Mouse (Mus musculus) MEL (cell line): ENCODE results near the gene Ptprr.

ENCODE experiments used
- CTCF ChIP-seq, 3 experiments: IDR thresholded peaks in 2 of 3; conservative IDR thresholded peaks in 1 of 3; 2 replicates each; pipeline ENCODE4 v1.5.1; 2011 to 2012; ENCODE audit warnings: low read length in 3 of 3, low read depth in 2 of 3, mild to moderate bottlenecking in 2 of 3, improper control_type of control experiment in 1 of 3, inconsistent platforms in 1 of 3, mixed read lengths in 1 of 3, moderate library complexity in 1 of 3; ENCODE audit not compliant: control insufficient read depth in 1 of 3, insufficient read depth in 1 of 3, poor library complexity in 1 of 3, severe bottlenecking in 1 of 3
- EP300 ChIP-seq, 2 experiments: IDR thresholded peaks; 2 replicates each; pipeline ENCODE4 v1.6.1; 2011; ENCODE audit warnings: improper control_type of control experiment in 2 of 2, low read length in 2 of 2, low read depth in 1 of 2, mild to moderate bottlenecking in 1 of 2
- ETS1 ChIP-seq: IDR thresholded peaks from 2 replicates; pipeline ENCODE4 v1.6.1; 2012; ENCODE audit warnings: low read depth, mild to moderate bottlenecking, inconsistent platforms, low read length, improper control_type of control experiment, moderate library complexity
- JUND ChIP-seq: IDR thresholded peaks from 2 replicates; pipeline ENCODE4 v1.6.1; 2011; ENCODE audit warnings: low read depth, mild to moderate bottlenecking, improper control_type of control experiment, low read length
- KAT2A ChIP-seq: conservative IDR thresholded peaks from 2 replicates; pipeline ENCODE4 v1.6.1; 2012; ENCODE audit warnings: low read depth, low read length, improper control_type of control experiment, inconsistent platforms
- POLR2A ChIP-seq, 2 experiments: IDR thresholded peaks; 2 replicates each; pipeline ENCODE4 v1.6.1; 2011 to 2012; ENCODE audit warnings: low read length in 2 of 2, mild to moderate bottlenecking in 2 of 2, control low read depth in 1 of 2, improper control_type of control experiment in 1 of 2, low read depth in 1 of 2, moderate library complexity in 1 of 2; ENCODE audit not compliant: control insufficient read depth in 1 of 2, insufficient read depth in 1 of 2, poor library complexity in 1 of 2
- USF1 ChIP-seq: IDR thresholded peaks from 2 replicates; pipeline ENCODE4 v1.6.1; 2014; ENCODE audit warnings: low read depth, mild to moderate bottlenecking, inconsistent platforms, low read length, improper control_type of control experiment, moderate library complexity
- USF2 ChIP-seq, 2 experiments: IDR thresholded peaks; 2 replicates each; pipeline ENCODE4 v1.6.1; 2011 to 2012; ENCODE audit warnings: improper control_type of control experiment in 2 of 2, low read length in 2 of 2, borderline replicate concordance in 1 of 2, inconsistent platforms in 1 of 2, low read depth in 1 of 2, mild to moderate bottlenecking in 1 of 2; ENCODE audit not compliant: insufficient read depth in 1 of 2
- ZKSCAN1 ChIP-seq: IDR thresholded peaks from 2 replicates; pipeline ENCODE4 v1.6.1; 2012; ENCODE audit warnings: low read depth, mild to moderate bottlenecking, inconsistent platforms, low read length, improper control_type of control experiment, moderate library complexity
- ZMIZ1 ChIP-seq: IDR thresholded peaks from 2 replicates; pipeline ENCODE4 v1.6.1; 2012; ENCODE audit warnings: low read depth, mild to moderate bottlenecking, inconsistent platforms, low read length, improper control_type of control experiment, moderate library complexity
- ZNF384 ChIP-seq: IDR thresholded peaks from 2 replicates; pipeline ENCODE4 v1.6.1; 2012; ENCODE audit warnings: low read depth, mild to moderate bottlenecking, inconsistent platforms, low read length, improper control_type of control experiment

DNA sequence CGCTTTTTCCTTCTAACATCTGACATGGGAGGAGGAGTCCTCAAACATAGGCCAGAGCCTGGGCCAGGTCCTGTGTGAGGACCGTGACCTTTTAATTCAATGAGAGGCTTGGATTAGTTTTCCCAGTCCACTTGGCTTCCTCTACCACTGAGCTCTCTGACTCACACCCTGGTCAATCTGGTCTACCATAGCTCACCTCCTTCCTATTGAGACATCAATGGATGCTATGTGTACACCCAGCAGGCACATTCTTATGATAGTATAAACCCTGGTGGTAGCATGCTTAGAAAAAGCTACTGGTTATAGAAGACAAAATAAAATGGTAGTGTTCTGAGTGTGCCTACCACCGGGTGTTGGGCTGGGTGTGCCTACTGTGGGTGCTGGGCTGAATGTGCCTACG is 278.4 kb downstream of the Ptprr start:
- TF ChIP-seq ZKSCAN1 (no peak), ZNF384 (no peak), CTCF (IDR thresholded peaks at IDR 0.05 in 2 of 3, conservative IDR thresholded peaks at IDR 0.05 in 1 of 3; ENCODE audit: control insufficient read depth in 1 of 3, insufficient read depth in 1 of 3, low read depth in 2 of 3, low read length in 3 of 3, poor library complexity in 1 of 3, severe bottlenecking in 1 of 3) (no peak), JUND (no peak), POLR2A (IDR thresholded peaks at IDR 0.05; ENCODE audit: control insufficient read depth in 1 of 2, insufficient read depth in 1 of 2, low read depth in 1 of 2, low read length in 2 of 2, poor library complexity in 1 of 2) (no peak), EP300 (IDR thresholded peaks at IDR 0.05; ENCODE audit: low read depth in 1 of 2, low read length in 2 of 2) (no peak), KAT2A (no peak), USF2 (IDR thresholded peaks at IDR 0.05; ENCODE audit: borderline replicate concordance in 1 of 2, insufficient read depth in 1 of 2, low read depth in 1 of 2, low read length in 2 of 2) (no peak), USF1 (no peak), ETS1 (no peak), ZMIZ1 (no peak)
